Mouse (Mus musculus) right cerebral cortex, postnatal 36 days (tissue): Measurements from ENCODE around the gene Arl9.
"Not testable (repeated sequence)": the region's sequence is repeated elsewhere in the genome, so short reads cannot be mapped to it uniquely, and the experiment has no call there.

Experiments used
- DNase-seq, 2 experiments: peaks; one replicate each; pipeline ENCODE4 v3.0.0; 2022; ENCODE audit warnings: low spot score in 2 of 2, mixed read lengths in 1 of 2

Gene Arl9

GRCm38 (mm10) chr5:77004051-77004821 is at the start of gene Arl9:
TSS of gene Arl9 (plus strand) at chr5:77004055.
- DNase-seq = no peak

- DNase-seq = no peak
Observed at GRCm38 (mm10) chr5:76954271-76954900, 49.5 kb upstream of the Arl9 start.

- DNase-seq = no peak
Observed at GRCm38 (mm10) chr5:76955474-76955873, 48.4 kb upstream of the Arl9 start.

GRCm38 (mm10) chr5:76957954-76958353 is 45.9 kb upstream of the Arl9 start:
- DNase-seq = no peak

GRCm38 (mm10) chr5:76959587-76959986 is 44.3 kb upstream of the Arl9 start:
- DNase-seq = no peak

GRCm38 (mm10) chr5:76962545-76962944 is 41.3 kb upstream of the Arl9 start:
- no peak for DNase-seq

GRCm38 (mm10) chr5:76964651-76965050 is 39.2 kb upstream of the Arl9 start:
- DNase-seq = no peak

- no peak for DNase-seq
Observed at GRCm38 (mm10) chr5:76969250-76969649, 34.6 kb upstream of the Arl9 start.

GRCm38 (mm10) chr5:76971115-76971514 is 32.7 kb upstream of the Arl9 start:
- DNase-seq = not testable (repeated sequence)

- no peak for DNase-seq
Observed at GRCm38 (mm10) chr5:76973488-76973887, 30.4 kb upstream of the Arl9 start.

GRCm38 (mm10) chr5:76974207-76974553 is 29.7 kb upstream of the Arl9 start:
- no peak for DNase-seq

- peak; percentile 68 to 72 for DNase-seq
Observed at GRCm38 (mm10) chr5:76974554-76975285, 29.1 kb upstream of the Arl9 start, which contains the start of gene Srp72. TSS of gene Srp72 (plus strand) at chr5:76974683.

GRCm38 (mm10) chr5:76975736-76976135 is 28.1 kb upstream of the Arl9 start:
- DNase-seq = no peak

- no peak for DNase-seq
Observed at GRCm38 (mm10) chr5:76984015-76984414, 19.8 kb upstream of the Arl9 start.

GRCm38 (mm10) chr5:76990789-76991188 is 13.1 kb upstream of the Arl9 start:
- DNase-seq = no peak

- DNase-seq = no peak
Observed at GRCm38 (mm10) chr5:76993174-76993814, 10.6 kb upstream of the Arl9 start.

- no peak for DNase-seq
Observed at GRCm38 (mm10) chr5:76998416-76998815, 5.4 kb upstream of the Arl9 start.

GRCm38 (mm10) chr5:77001192-77001591 is 2.7 kb upstream of the Arl9 start:
- DNase-seq = no peak

GRCm38 (mm10) chr5:77010352-77010751 is 6.5 kb downstream of the Arl9 start:
- DNase-seq = no peak

GRCm38 (mm10) chr5:77011082-77011481 is 7.2 kb downstream of the Arl9 start:
- DNase-seq = no peak

- DNase-seq = no peak
Observed at GRCm38 (mm10) chr5:77013171-77013570, 9.3 kb downstream of the Arl9 start.
